Mouse (Mus musculus): ENCODE results near the gene Ddx42.
"Not testable (repeated sequence)": the region's sequence is repeated elsewhere in the genome, so short reads cannot be mapped to it uniquely, and the experiment has no call there.

Gene Ddx42

GRCm38 (mm10) chr11:106216730-106217490, at the start of gene Ddx42:
Gene Ddx42, plus strand, starts transcription at chr11:106216926.
- in situ Hi-C loops (cut with MboI; ENCODE audit: unreplicated experiment in 2 of 2): no loop called here

DNA sequence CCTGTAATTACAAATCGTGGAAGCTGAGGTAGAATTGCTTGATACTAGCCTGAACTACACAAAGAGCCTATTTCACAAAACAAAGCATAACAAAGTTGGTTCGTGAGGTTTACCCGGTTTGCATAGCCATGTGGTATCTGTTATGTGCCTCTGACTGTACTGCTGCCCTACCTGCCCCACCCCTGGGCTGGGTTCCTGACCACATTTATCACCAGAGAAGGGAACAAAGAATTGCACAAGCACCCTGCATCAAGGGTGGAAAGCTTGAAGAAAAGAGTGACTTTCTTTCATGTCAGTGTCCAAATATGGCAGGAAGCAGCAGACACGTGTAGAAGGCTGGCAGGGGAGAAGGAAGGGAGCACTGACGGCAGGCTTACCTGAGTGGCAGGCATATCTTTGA, 49.3 kb upstream of the Ddx42 start:
- in situ Hi-C loops (cut with MboI; ENCODE audit: unreplicated experiment in 2 of 2): loop anchor here in 1 of 2 experiments (10.0 kb wide), 1 partner anchor 227 kb away; no protein-coding TSS in a partner anchor

DNA sequence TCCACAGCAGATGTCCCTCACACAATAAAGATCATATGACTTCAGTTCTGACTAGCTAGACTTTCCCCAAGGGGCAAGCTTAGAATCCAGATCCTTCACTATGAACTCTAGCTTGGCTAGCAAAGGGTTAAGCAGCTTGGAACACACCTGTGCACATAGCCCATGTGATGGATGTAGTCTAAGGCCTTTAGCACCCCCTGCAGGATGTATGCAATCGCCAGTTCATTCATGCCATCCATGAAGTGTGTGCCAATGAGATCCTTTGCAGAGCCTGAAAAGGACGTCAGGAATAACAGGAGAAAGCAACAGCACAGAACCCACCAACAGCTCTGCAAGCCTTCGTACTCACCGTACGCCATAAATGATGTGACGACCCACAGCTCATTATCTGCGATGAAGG, 45.9 kb upstream of the Ddx42 start:
- in situ Hi-C loops (cut with MboI; ENCODE audit: unreplicated experiment in 2 of 2): no loop called here

- in situ Hi-C loops (cut with MboI; ENCODE audit: unreplicated experiment in 2 of 2): no loop called here
Measured at GRCm38 (mm10) chr11:106173228-106173627, 43.5 kb upstream of the Ddx42 start.

- in situ Hi-C loops (cut with MboI; ENCODE audit: unreplicated experiment in 2 of 2): no loop called here
Measured at GRCm38 (mm10) chr11:106174372-106174771, 42.4 kb upstream of the Ddx42 start.

DNA sequence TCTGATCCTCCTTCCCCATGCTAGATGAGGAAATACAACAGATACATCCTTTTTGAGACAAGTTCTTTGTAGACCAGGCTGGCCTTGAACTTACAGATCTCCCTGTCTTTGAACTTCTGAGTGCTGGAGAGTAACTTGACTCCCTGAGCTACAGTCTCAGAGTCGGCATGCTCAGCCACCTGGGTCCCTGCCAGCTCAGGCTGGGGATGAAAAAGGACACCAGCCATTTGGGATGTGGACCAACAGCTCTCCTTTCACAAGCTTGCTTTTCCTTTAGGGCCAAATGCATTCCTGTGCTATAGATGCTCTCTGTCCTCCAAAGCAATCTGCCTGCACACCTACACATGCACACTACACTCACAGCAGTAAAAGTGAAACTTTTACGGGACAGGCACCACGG, 41.6 kb upstream of the Ddx42 start:
- in situ Hi-C loops (cut with MboI; ENCODE audit: unreplicated experiment in 2 of 2): no loop called here

GRCm38 (mm10) chr11:106176372-106176771, 40.4 kb upstream of the Ddx42 start:
- in situ Hi-C loops (cut with MboI; ENCODE audit: unreplicated experiment in 2 of 2): no loop called here

DNA sequence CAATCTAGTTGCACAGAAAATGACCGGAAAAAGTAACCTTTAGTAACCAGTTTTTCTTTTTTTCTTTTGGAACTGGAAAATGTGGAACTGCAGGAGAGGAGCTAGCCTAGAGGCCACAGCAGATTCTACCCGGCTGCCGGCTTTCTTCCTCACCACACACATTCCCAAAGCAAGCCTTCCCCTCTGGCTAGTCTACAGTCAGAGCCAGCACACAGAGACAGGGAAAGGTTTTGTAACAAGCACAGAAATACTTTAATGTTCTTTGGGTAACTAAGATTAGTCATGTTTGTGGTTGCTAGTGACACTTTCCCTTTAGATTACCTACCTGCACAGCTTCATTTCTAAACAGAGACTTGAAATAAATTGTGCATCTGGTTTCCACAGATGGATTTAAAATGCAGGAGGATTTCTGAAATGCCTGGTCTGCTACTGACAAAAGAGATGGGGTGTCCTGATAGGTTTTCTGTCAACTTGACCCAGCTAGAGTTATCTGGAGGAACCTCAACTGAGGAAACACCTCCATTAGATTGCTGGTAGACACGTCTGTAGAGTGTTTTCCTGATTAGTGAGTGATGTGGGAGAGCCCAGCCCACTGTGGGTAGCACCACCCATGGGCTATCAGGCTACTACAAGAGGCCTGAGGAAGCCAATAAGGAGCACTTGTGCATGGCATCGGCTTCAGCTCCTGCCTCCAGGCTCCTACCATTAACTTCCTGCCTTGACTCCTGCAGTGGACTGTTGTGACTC, 38.5 kb upstream of the Ddx42 start:
- in situ Hi-C loops (cut with MboI; ENCODE audit: unreplicated experiment in 2 of 2): no loop called here

- in situ Hi-C loops (cut with MboI; ENCODE audit: unreplicated experiment in 2 of 2): no loop called here
Measured at GRCm38 (mm10) chr11:106179711-106180448, 36.8 kb upstream of the Ddx42 start.

DNA sequence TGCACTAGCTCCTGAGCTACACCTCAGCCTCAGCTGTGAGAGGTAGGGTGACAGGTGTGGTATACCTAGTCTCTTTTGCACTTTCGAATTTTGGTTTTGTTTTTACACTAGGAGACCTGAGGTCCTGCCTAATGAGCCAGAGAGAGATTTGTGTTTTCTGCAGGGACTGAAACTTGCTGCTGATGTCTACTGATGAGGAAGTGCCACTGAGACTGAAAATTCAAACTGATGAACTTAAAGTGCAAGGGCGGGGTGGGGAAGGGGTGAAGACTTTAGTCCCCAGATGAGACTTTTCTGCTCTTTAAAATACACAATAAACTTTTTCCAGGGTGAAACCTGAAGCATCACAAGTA, 36.3 kb upstream of the Ddx42 start:
- in situ Hi-C loops (cut with MboI; ENCODE audit: unreplicated experiment in 2 of 2): no loop called here

GRCm38 (mm10) chr11:106187326-106187725, 29.4 kb upstream of the Ddx42 start:
- in situ Hi-C loops (cut with MboI; ENCODE audit: unreplicated experiment in 2 of 2): no loop called here

- in situ Hi-C loops (cut with MboI; ENCODE audit: unreplicated experiment in 2 of 2): no loop called here
Measured at GRCm38 (mm10) chr11:106191716-106192115, 25.0 kb upstream of the Ddx42 start.

- in situ Hi-C loops (cut with MboI; ENCODE audit: unreplicated experiment in 2 of 2): no loop called here
Measured at GRCm38 (mm10) chr11:106192241-106192640, 24.5 kb upstream of the Ddx42 start.

DNA sequence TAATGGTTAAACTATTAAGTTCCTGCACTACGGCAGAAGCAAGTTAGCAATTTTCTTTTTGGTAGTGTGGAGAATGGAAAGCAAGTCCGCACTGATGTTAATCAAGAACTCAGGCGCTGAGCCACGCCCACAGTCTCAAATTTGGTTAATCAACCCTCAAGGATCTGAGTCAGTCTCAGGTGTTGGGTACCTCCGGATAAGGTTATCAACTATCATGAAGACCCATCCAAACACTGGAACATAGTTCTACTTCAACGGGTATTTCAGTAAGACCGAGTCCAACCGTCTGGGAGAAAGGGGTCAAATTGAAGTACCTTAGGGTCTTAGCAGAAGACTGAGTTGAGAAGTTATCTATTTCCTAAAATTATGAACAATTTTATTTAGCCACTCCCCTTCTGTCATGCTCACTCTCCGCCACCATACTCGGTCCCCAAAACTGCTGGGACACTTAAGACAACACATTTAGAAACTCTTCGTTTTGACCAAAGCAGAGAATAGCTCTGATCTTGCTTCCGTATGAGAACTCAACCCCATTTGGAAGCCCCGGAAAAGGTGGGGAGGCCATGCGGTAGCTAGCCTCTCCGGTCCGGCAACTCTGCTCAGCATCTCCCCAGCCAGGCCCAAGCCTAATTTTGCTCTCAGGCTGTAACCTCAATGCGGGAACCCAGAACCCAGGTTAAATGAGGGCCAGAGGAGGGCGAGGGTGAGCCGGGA, 23.9 kb upstream of the Ddx42 start:
- in situ Hi-C loops (cut with MboI; ENCODE audit: unreplicated experiment in 2 of 2): no loop called here

- in situ Hi-C loops (cut with MboI; ENCODE audit: unreplicated experiment in 2 of 2): no loop called here
Measured at GRCm38 (mm10) chr11:106193371-106194154, 23.2 kb upstream of the Ddx42 start.

- in situ Hi-C loops (cut with MboI; ENCODE audit: unreplicated experiment in 2 of 2): no loop called here
Measured at GRCm38 (mm10) chr11:106194155-106194541, 22.6 kb upstream of the Ddx42 start.

GRCm38 (mm10) chr11:106194891-106195290, 21.8 kb upstream of the Ddx42 start:
- in situ Hi-C loops (cut with MboI; ENCODE audit: unreplicated experiment in 2 of 2): no loop called here

GRCm38 (mm10) chr11:106195341-106195740, 21.4 kb upstream of the Ddx42 start:
- in situ Hi-C loops (cut with MboI; ENCODE audit: unreplicated experiment in 2 of 2): no loop called here

DNA sequence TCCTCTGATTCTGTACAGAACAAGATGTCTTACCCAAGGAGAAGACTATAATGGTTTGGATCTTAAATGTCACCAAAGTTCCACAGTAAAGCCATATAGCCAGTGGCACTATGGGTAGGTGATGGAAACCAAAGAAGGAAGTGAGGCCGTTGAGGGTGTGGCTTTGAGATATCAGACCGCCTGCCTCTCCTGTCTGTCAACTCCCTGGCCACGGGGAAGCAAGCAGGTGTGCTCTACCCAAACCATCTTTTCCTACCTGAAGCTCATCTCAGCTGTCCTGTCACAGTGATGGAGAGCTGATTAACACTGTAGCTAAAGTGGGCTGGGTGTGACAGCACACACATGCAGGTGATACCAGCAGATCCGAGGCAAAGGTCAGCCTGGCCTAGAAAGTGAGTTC, 18.4 kb upstream of the Ddx42 start:
- in situ Hi-C loops (cut with MboI; ENCODE audit: unreplicated experiment in 2 of 2): no loop called here

DNA sequence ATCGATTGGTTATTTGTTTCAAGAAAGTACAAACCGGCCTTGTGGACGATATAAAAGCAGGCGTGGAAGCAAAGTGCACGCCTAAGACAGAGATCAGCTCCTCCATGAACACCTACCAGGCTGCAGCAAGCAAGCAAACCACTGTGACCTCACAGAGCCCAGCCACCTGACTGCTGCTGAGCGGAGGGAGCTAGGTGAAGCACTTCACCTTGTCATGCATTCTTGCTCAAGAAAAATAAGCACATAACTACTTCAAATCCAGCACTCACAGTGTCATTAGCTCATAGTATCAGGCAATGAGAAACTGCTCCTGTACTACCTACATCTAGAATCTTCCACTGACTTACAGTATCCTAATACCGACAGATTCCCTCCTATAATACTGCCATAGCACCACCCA, 16.7 kb upstream of the Ddx42 start:
- in situ Hi-C loops (cut with MboI; ENCODE audit: unreplicated experiment in 2 of 2): not testable (repeated sequence)

All from v-Abl transformed pro-B cells (cell line).